Mouse (Mus musculus) C2C12 (cell line): ENCODE data around the gene Eddm3b. TPM values are rescaled to one million over a fixed set of nuclear protein-coding genes. Genes with fewer than 3 reads are reported as not detected.

ENCODE experiments used
- H3K27me3 ChIP-seq: one replicate; pipeline ENCODE4 v1.6.1; 2011; ENCODE audit not compliant: control insufficient read depth, insufficient read depth, insufficient read length
- H3K36me3 ChIP-seq: one replicate; pipeline ENCODE4 v1.6.1; 2011; ENCODE audit not compliant: control insufficient read depth, insufficient read depth
- H3K4me3 ChIP-seq: one replicate; pipeline ENCODE4 v1.5.1; 2011; ENCODE audit warnings: mild to moderate bottlenecking, control low read depth; ENCODE audit not compliant: poor library complexity, insufficient read depth, severe bottlenecking
- H3K79me2 ChIP-seq: one replicate; pipeline ENCODE4 v1.6.1; 2011; ENCODE audit not compliant: control insufficient read depth, insufficient read depth
- H3K79me3 ChIP-seq: one replicate; pipeline ENCODE4 v1.6.1; 2011; ENCODE audit warnings: low read depth, control low read depth
- H3ac ChIP-seq: one replicate; pipeline ENCODE3; 2011; ENCODE audit warnings: low read depth; ENCODE audit not compliant: control insufficient read depth, insufficient read length
- CEBPB ChIP-seq: IDR thresholded peaks from one replicate; pipeline ENCODE4 v1.6.1; 2011; ENCODE audit warnings: low read depth, mild to moderate bottlenecking, control low read depth, moderate library complexity
- CTCF ChIP-seq: IDR thresholded peaks from one replicate; pipeline ENCODE4 v1.5.1; 2011; ENCODE audit not compliant: control insufficient read depth, insufficient read depth, insufficient read length
- FOSL1 ChIP-seq: IDR thresholded peaks from one replicate; pipeline ENCODE4 v1.8.0; 2011; ENCODE audit warnings: mild to moderate bottlenecking, low read length; ENCODE audit not compliant: poor library complexity, insufficient read depth, severe bottlenecking
- MAX ChIP-seq: IDR thresholded peaks from one replicate; pipeline ENCODE4 v1.6.1; 2011; ENCODE audit warnings: mild to moderate bottlenecking, control low read depth
- MYOD1 ChIP-seq: IDR thresholded peaks from one replicate; pipeline ENCODE4 v1.6.1; 2011; ENCODE audit warnings: low read depth; ENCODE audit not compliant: control insufficient read depth, insufficient read length
- MYOG ChIP-seq: IDR thresholded peaks from one replicate; pipeline ENCODE4 v1.6.1; 2011; ENCODE audit not compliant: control insufficient read depth, insufficient read length; ENCODE audit errors: extremely low read depth
- USF1 ChIP-seq: IDR thresholded peaks from one replicate; pipeline ENCODE4 v1.6.1; 2011; ENCODE audit warnings: low read depth, mild to moderate bottlenecking, control low read depth, moderate library complexity
- polyA plus RNA-seq: library from polyadenylated mRNA; unstranded; fragments of >200 nt; fragmentation: generic; extraction: Trizol; gene quantifications from one replicate; pipeline ENCODE4 v1.2.1, GENCODE M21; 2012; ENCODE audit warnings: missing spikeins

The Eddm3b gene
- polyA plus RNA-seq, 1 experiment, result not detected

- Histone ChIP-seq H3K79me2 (no peaks in the 10 kb centered on the region), H3K79me3 (no peaks in the 10 kb centered on the region), H3K27me3 (peaks cover 4% of the 10 kb centered on the region), H3K36me3 (no peaks in the 10 kb centered on the region), H3K4me3 (no peak overlapping the region), H3ac (no peak overlapping the region)
- TF ChIP-seq MYOG (no peak), MYOD1 (no peak), FOSL1 (no peak), USF1 (no peak), CTCF (no peak), CEBPB (no peak), MAX (no peak)
Measured at GRCm38 (mm10) chr14:51149164-51149563, 34.9 kb downstream of the Eddm3b start.

- TF ChIP-seq MYOD1, result no peak
- no peak for TF ChIP-seq CEBPB
- TF ChIP-seq CTCF, result no peak
- TF ChIP-seq MYOG, result no peak
- no peak for TF ChIP-seq FOSL1
- TF ChIP-seq MAX, result no peak
- no peak for TF ChIP-seq USF1
- Histone ChIP-seq H3K79me2 (no peaks in the 10 kb centered on the region), H3K79me3 (no peaks in the 10 kb centered on the region), H3ac (no peak overlapping the region), H3K36me3 (no peaks in the 10 kb centered on the region), H3K27me3 (peaks cover 3% of the 10 kb centered on the region), H3K4me3 (no peak overlapping the region)
Measured at GRCm38 (mm10) chr14:51150206-51150831, 36.1 kb downstream of the Eddm3b start.

- H3K79me2 ChIP-seq, result no peaks in the 10 kb centered on the region
- no peak overlapping the region for H3K4me3 ChIP-seq
- H3K36me3 ChIP-seq, result no peaks in the 10 kb centered on the region
- TF ChIP-seq MYOD1, result no peak
- no peak for TF ChIP-seq CTCF
- TF ChIP-seq MYOG, result no peak
- TF ChIP-seq FOSL1, result no peak
- TF ChIP-seq USF1, result no peak
- no peak for TF ChIP-seq MAX
- TF ChIP-seq CEBPB, result no peak
- H3ac ChIP-seq, result no peak overlapping the region
- no peaks in the 10 kb centered on the region for H3K27me3 ChIP-seq
- H3K79me3 ChIP-seq, result no peaks in the 10 kb centered on the region
Measured at GRCm38 (mm10) chr14:51152249-51152870, 38.1 kb downstream of the Eddm3b start.

GRCm38 (mm10) chr14:51156056-51156735 lies 42.0 kb downstream of the Eddm3b start:
- H3K4me3 ChIP-seq, result no peak overlapping the region
- no peaks in the 10 kb centered on the region for H3K79me3 ChIP-seq
- no peaks in the 10 kb centered on the region for H3K36me3 ChIP-seq
- TF ChIP-seq USF1 (no peak), FOSL1 (no peak), CTCF (no peak), CEBPB (no peak), MYOD1 (no peak), MAX (no peak), MYOG (no peak)
- no peaks in the 10 kb centered on the region for H3K27me3 ChIP-seq
- no peaks in the 10 kb centered on the region for H3K79me2 ChIP-seq
- H3ac ChIP-seq, result no peak overlapping the region

- no peak for TF ChIP-seq USF1
- no peak for TF ChIP-seq CEBPB
- TF ChIP-seq MYOD1, result no peak
- no peak for TF ChIP-seq MYOG
- TF ChIP-seq MAX, result no peak
- TF ChIP-seq FOSL1, result no peak
- TF ChIP-seq CTCF, result no peak
- no peaks in the 10 kb centered on the region for H3K79me3 ChIP-seq
- no peaks in the 10 kb centered on the region for H3K36me3 ChIP-seq
- no peak overlapping the region for H3K4me3 ChIP-seq
- no peaks in the 10 kb centered on the region for H3K79me2 ChIP-seq
- no peak overlapping the region for H3ac ChIP-seq
- H3K27me3 ChIP-seq, result no peaks in the 10 kb centered on the region
Measured at GRCm38 (mm10) chr14:51156736-51157068, 42.5 kb downstream of the Eddm3b start.
